Mouse (Mus musculus) bone marrow, adult 2 months (tissue): Measurements from ENCODE around the gene Ptgfrn.

ENCODE experiments used
- CTCF ChIP-seq: fragments of 200-500 bp; IDR thresholded peaks from 2 replicates; pipeline ENCODE4 v1.5.1; 2011; ENCODE audit warnings: low read length, control low read depth; ENCODE audit not compliant: control insufficient read depth, insufficient read depth
- POLR2A ChIP-seq: fragments of 200-500 bp; IDR thresholded peaks from 2 replicates; pipeline ENCODE4 v1.6.1; 2011; ENCODE audit warnings: low read depth, mild to moderate bottlenecking, control low read depth, low read length, borderline replicate concordance; ENCODE audit not compliant: control insufficient read depth

- TF ChIP-seq CTCF (no peak), POLR2A (no peak)
These were observed 38.5 kb downstream of the Ptgfrn start for GRCm38 (mm10) chr3:101071576-101071975.
